Mouse (Mus musculus): ENCODE measurements around the gene Slc26a8.

- TF ChIP-seq CTCF (IDR thresholded peaks at IDR 0.05; ENCODE audit: low read depth, low read length) (no peak), POLR2AphosphoS5 (IDR thresholded peaks at IDR 0.05; ENCODE audit: insufficient replicate concordance, low read depth, low read length) (no peak), GATA2 (IDR thresholded peaks at IDR 0.05; ENCODE audit: borderline replicate concordance, low read depth, low read length) (no peak)
These were observed 6.4 kb downstream of the Slc26a8 start for GRCm38 (mm10) chr17:28683601-28684000.

Data from G1E (cell line).